Mouse (Mus musculus) lung, embryonic 14.5 days (tissue): ENCODE data around the gene Btbd3. TPM values are rescaled to one million over a fixed set of nuclear protein-coding genes. Genes with fewer than 3 reads are reported as not detected.

Source experiments
- ATAC-seq: fragments of 200-750 bp; cut with Nextera tagmentation; 2 replicates; pipeline ENCODE4 v1.8.0; 2017; ENCODE audit warnings: mild to moderate bottlenecking, moderate TSS enrichment, moderate library complexity; ENCODE audit not compliant: insufficient read depth
- DNase-seq: peaks from one replicate; pipeline ENCODE4 v3.0.0-alpha.2; 2015
- H3K27ac ChIP-seq: fragments of 300-500 bp; sonication (generic); 2 replicates; pipeline ENCODE4 v1.5.1; 2014; ENCODE audit warnings: low read depth, mild to moderate bottlenecking, moderate library complexity
- H3K27me3 ChIP-seq: fragments of 300-500 bp; sonication (generic); 2 replicates; pipeline ENCODE4 v1.6.1; 2014; ENCODE audit warnings: low read length, control low read depth; ENCODE audit not compliant: insufficient read depth
- H3K36me3 ChIP-seq: fragments of 300-500 bp; sonication (generic); 2 replicates; pipeline ENCODE4 v1.6.1; 2014; ENCODE audit warnings: control low read depth; ENCODE audit not compliant: insufficient read depth
- H3K4me1 ChIP-seq: fragments of 300-500 bp; sonication (generic); 2 replicates; pipeline ENCODE4 v1.6.1; 2014; ENCODE audit warnings: antibody characterized with exemption, control low read depth; ENCODE audit not compliant: insufficient read depth
- H3K4me2 ChIP-seq: fragments of 300-500 bp; sonication (generic); 2 replicates; pipeline ENCODE4 v1.6.1; 2014; ENCODE audit warnings: mild to moderate bottlenecking
- H3K4me3 ChIP-seq: fragments of 300-500 bp; sonication (generic); 2 replicates; pipeline ENCODE4 v1.5.1; 2014; ENCODE audit warnings: low read depth, low read length
- H3K9ac ChIP-seq: fragments of 300-500 bp; sonication (generic); 2 replicates; pipeline ENCODE4 v1.6.1; 2014
- H3K9me3 ChIP-seq: fragments of 300-500 bp; sonication (generic); 2 replicates; pipeline ENCODE4 v1.6.1; 2016; ENCODE audit warnings: low read depth, low read length, control low read depth
- CTCF ChIP-seq: IDR thresholded peaks from 2 replicates; pipeline ENCODE4 v1.5.1; 2016; ENCODE audit warnings: antibody characterized with exemption, low read depth
- WGBS: fragments of 180-500 bp; shearing (Covaris S2); extraction: QIAGEN DNeasy Blood & Tissue Kit; methylation state at CpG from one replicate; pipeline ENCODE4 v1.1.7; 2014; 5-methylcytosine and 5-hydroxymethylcytosine counted together
- polyA plus RNA-seq: library from polyadenylated mRNA; unstranded; fragments of >200 nt; fragmentation: Nextera tagmentation; extraction: Ambion mirVana; gene quantifications from 2 replicates; pipeline ENCODE4 v1.2.1, GENCODE M21; 2014

The Btbd3 gene
- polyA plus RNA-seq, 1 experiment from 2014 or later, result 47.6 TPM

- WGBS, result 63% methylated on average over 4 of the region's 4 CpGs
- Histone ChIP-seq H3K36me3 (no peaks in the 10 kb centered on the region), H3K27ac (no peak overlapping the region), H3K4me1 (no peaks in the 10 kb centered on the region), H3K9me3 (no peaks in the 10 kb centered on the region), H3K4me3 (no peak overlapping the region), H3K27me3 (no peaks in the 10 kb centered on the region), H3K4me2 (no peak overlapping the region), H3K9ac (no peak overlapping the region)
- no peak for TF ChIP-seq CTCF
- ATAC-seq (no peak), DNase-seq (no peak)
These were observed 275.6 kb downstream of the Btbd3 start for GRCm38 (mm10) chr2:138531992-138532391.

- no peak for DNase-seq
- Histone ChIP-seq H3K36me3 (no peaks in the 10 kb centered on the region), H3K27me3 (no peaks in the 10 kb centered on the region), H3K4me1 (no peaks in the 10 kb centered on the region), H3K9ac (no peak overlapping the region), H3K4me3 (no peak overlapping the region), H3K27ac (no peak overlapping the region), H3K9me3 (no peaks in the 10 kb centered on the region), H3K4me2 (no peak overlapping the region)
- no peak for ATAC-seq
- TF ChIP-seq CTCF, result no peak
- 79% methylated on average over 3 of the region's 3 CpGs for WGBS
These were observed 283.3 kb downstream of the Btbd3 start for GRCm38 (mm10) chr2:138539655-138540054.

GRCm38 (mm10) chr2:138548990-138549389 is 292.6 kb downstream of the Btbd3 start:
- H3K9ac ChIP-seq, result no peak overlapping the region
- no peaks in the 10 kb centered on the region for H3K4me1 ChIP-seq
- DNase-seq, result no peak
- no peaks in the 10 kb centered on the region for H3K27me3 ChIP-seq
- ATAC-seq, result no peak
- no peak overlapping the region for H3K4me3 ChIP-seq
- 80% methylated on average over 2 of the region's 2 CpGs for WGBS
- no peak for TF ChIP-seq CTCF
- no peak overlapping the region for H3K4me2 ChIP-seq
- no peaks in the 10 kb centered on the region for H3K36me3 ChIP-seq
- H3K9me3 ChIP-seq, result no peaks in the 10 kb centered on the region
- no peak overlapping the region for H3K27ac ChIP-seq

GRCm38 (mm10) chr2:138551516-138551915 is 295.2 kb downstream of the Btbd3 start:
- no peak for TF ChIP-seq CTCF
- ATAC-seq, result peak; percentile 91
- no peaks in the 10 kb centered on the region for H3K36me3 ChIP-seq
- H3K4me1 ChIP-seq, result no peaks in the 10 kb centered on the region
- no peak overlapping the region for H3K4me3 ChIP-seq
- peak; percentile 84 for DNase-seq
- H3K27ac ChIP-seq, result no peak overlapping the region
- WGBS, result 44% methylated on average over 5 of the region's 5 CpGs
- H3K27me3 ChIP-seq, result no peaks in the 10 kb centered on the region
- H3K9ac ChIP-seq, result no peak overlapping the region
- H3K9me3 ChIP-seq, result no peaks in the 10 kb centered on the region
- H3K4me2 ChIP-seq, result no peak overlapping the region

GRCm38 (mm10) chr2:138555106-138555862 is 298.9 kb downstream of the Btbd3 start:
- TF ChIP-seq CTCF, result no peak
- DNase-seq (no peak), ATAC-seq (no peak)
- Histone ChIP-seq H3K27me3 (no peaks in the 10 kb centered on the region), H3K9me3 (no peaks in the 10 kb centered on the region), H3K4me2 (no peak overlapping the region), H3K27ac (no peak overlapping the region), H3K4me1 (no peaks in the 10 kb centered on the region), H3K36me3 (no peaks in the 10 kb centered on the region), H3K4me3 (no peak overlapping the region), H3K9ac (no peak overlapping the region)
- 71% methylated on average over 11 of the region's 11 CpGs for WGBS

GRCm38 (mm10) chr2:138585930-138586329 is 329.6 kb downstream of the Btbd3 start:
- Histone ChIP-seq H3K9ac (no peak overlapping the region), H3K27me3 (no peaks in the 10 kb centered on the region), H3K4me3 (no peak overlapping the region), H3K36me3 (no peaks in the 10 kb centered on the region), H3K27ac (no peak overlapping the region), H3K9me3 (no peaks in the 10 kb centered on the region), H3K4me2 (no peak overlapping the region), H3K4me1 (no peaks in the 10 kb centered on the region)
- 78% methylated on average over 2 of the region's 2 CpGs for WGBS
- ATAC-seq, result no peak
- no peak for DNase-seq
- TF ChIP-seq CTCF, result no peak

- ATAC-seq (no peak), DNase-seq (no peak)
- Histone ChIP-seq H3K9ac (no peak overlapping the region), H3K36me3 (no peaks in the 10 kb centered on the region), H3K27ac (no peak overlapping the region), H3K4me2 (no peak overlapping the region), H3K9me3 (no peaks in the 10 kb centered on the region), H3K27me3 (no peaks in the 10 kb centered on the region), H3K4me3 (no peak overlapping the region), H3K4me1 (no peaks in the 10 kb centered on the region)
- no peak for TF ChIP-seq CTCF
- WGBS, result 86% methylated on average over 2 of the region's 2 CpGs
These were observed 331.0 kb downstream of the Btbd3 start for GRCm38 (mm10) chr2:138587335-138587734.
